Mouse (Mus musculus) CH12.LX (cell line): ENCODE measurements around the gene Gm4969. TPM values are rescaled to one million over a fixed set of nuclear protein-coding genes. Genes with fewer than 3 reads are reported as not detected.

Experiments used
- DNase-seq: peaks from one replicate; pipeline ENCODE4 v3.0.0-alpha.2; 2013; ENCODE audit errors: extremely low read depth
- H3K27ac ChIP-seq: 2 replicates; pipeline ENCODE4 v1.5.1; 2012; ENCODE audit warnings: low read depth, mild to moderate bottlenecking, control low read depth, moderate library complexity; ENCODE audit not compliant: insufficient read depth
- H3K27me3 ChIP-seq: replicated peaks from 2 replicates; pipeline ENCODE3; 2012; ENCODE audit warnings: inconsistent platforms
- H3K36me3 ChIP-seq, 2 experiments: replicated peaks in 1 of 2; 2 replicates each; pipeline versions ENCODE3 to v1.6.1; 2012; ENCODE audit warnings: inconsistent platforms in 1 of 2, low read length in 1 of 2, mild to moderate bottlenecking in 1 of 2, mixed read lengths in 1 of 2, moderate library complexity in 1 of 2; ENCODE audit not compliant: control insufficient read depth in 1 of 2, insufficient read depth in 1 of 2
- H3K4me1 ChIP-seq, 2 experiments: 2 replicates each; pipeline ENCODE4 v1.6.1; 2012; ENCODE audit warnings: inconsistent platforms in 1 of 2, moderate library complexity in 1 of 2; ENCODE audit not compliant: insufficient read depth in 2 of 2, control insufficient read depth in 1 of 2
- H3K4me2 ChIP-seq: 2 replicates; pipeline ENCODE4 v1.6.1; 2012; ENCODE audit warnings: low read depth, mild to moderate bottlenecking, control low read depth; ENCODE audit not compliant: poor library complexity, insufficient read depth, severe bottlenecking
- H3K4me3 ChIP-seq, 3 experiments: fragments of 150-350 bp in 1 of 3; sonication (generic) in 1 of 3; replicated peaks in 1 of 3; 2 replicates each; pipeline versions ENCODE3 to v1.5.1; 2011 to 2012; ENCODE audit warnings: low read depth in 2 of 3, low read length in 2 of 3, mild to moderate bottlenecking in 2 of 3, moderate library complexity in 2 of 3, control low read depth in 1 of 3, improper control_type of control experiment in 1 of 3, inconsistent platforms in 1 of 3, mixed read lengths in 1 of 3; ENCODE audit not compliant: poor library complexity in 1 of 3
- H3K79me2 ChIP-seq: replicated peaks from 2 replicates; pipeline ENCODE4 v1.6.1; 2012; ENCODE audit warnings: mild to moderate bottlenecking, moderate library complexity; ENCODE audit not compliant: control insufficient read depth, poor library complexity, insufficient read depth, severe bottlenecking; ENCODE audit errors: extremely low read depth
- H3K9ac ChIP-seq: 2 replicates; pipeline ENCODE4 v1.6.1; 2012; ENCODE audit warnings: low read depth, mild to moderate bottlenecking, control low read depth, moderate library complexity; ENCODE audit not compliant: insufficient read depth
- H3K9me3 ChIP-seq: replicated peaks from 2 replicates; pipeline ENCODE3; 2012; ENCODE audit warnings: low read length, inconsistent platforms, mixed read lengths
- BHLHE40 ChIP-seq: IDR thresholded peaks from 2 replicates; pipeline ENCODE4 v1.6.1; 2011; ENCODE audit warnings: mild to moderate bottlenecking, low read depth, low read length, improper control_type of control experiment
- EP300 ChIP-seq: IDR thresholded peaks from 2 replicates; pipeline ENCODE4 v1.6.1; 2011; ENCODE audit warnings: low read length, improper control_type of control experiment
- ETS1 ChIP-seq: conservative IDR thresholded peaks from 2 replicates; pipeline ENCODE4 v1.6.1; 2012; ENCODE audit warnings: low read depth, mild to moderate bottlenecking, inconsistent platforms, low read length, improper control_type of control experiment, moderate library complexity
- GABPA ChIP-seq: IDR thresholded peaks from 2 replicates; pipeline ENCODE4 v1.6.1; 2012; ENCODE audit warnings: low read depth, low read length, improper control_type of control experiment, inconsistent platforms; ENCODE audit not compliant: insufficient replicate concordance
- IRF4 ChIP-seq: IDR thresholded peaks from 2 replicates; pipeline ENCODE4 v1.6.1; 2014; ENCODE audit warnings: low read depth, mild to moderate bottlenecking, inconsistent platforms, low read length, improper control_type of control experiment
- KAT2A ChIP-seq: IDR thresholded peaks from 2 replicates; pipeline ENCODE4 v1.6.1; 2012; ENCODE audit warnings: low read length, improper control_type of control experiment, inconsistent platforms; ENCODE audit not compliant: insufficient replicate concordance
- MAX ChIP-seq: IDR thresholded peaks from 2 replicates; pipeline ENCODE4 v1.6.1; 2011; ENCODE audit warnings: low read length, improper control_type of control experiment
- MAZ ChIP-seq: IDR thresholded peaks from 2 replicates; pipeline ENCODE4 v1.6.1; 2012; ENCODE audit warnings: low read depth, mild to moderate bottlenecking, inconsistent platforms, low read length, improper control_type of control experiment, moderate library complexity
- MEF2A ChIP-seq: IDR thresholded peaks from 2 replicates; pipeline ENCODE4 v1.6.1; 2014; ENCODE audit warnings: low read depth, mild to moderate bottlenecking, inconsistent platforms, low read length, improper control_type of control experiment, borderline replicate concordance
- MXI1 ChIP-seq: IDR thresholded peaks from 2 replicates; pipeline ENCODE4 v1.6.1; 2011; ENCODE audit warnings: mild to moderate bottlenecking, low read depth, low read length, improper control_type of control experiment
- MYC ChIP-seq: IDR thresholded peaks from 2 replicates; pipeline ENCODE4 v1.6.1; 2011; ENCODE audit warnings: low read depth, mild to moderate bottlenecking, improper control_type of control experiment, low read length
- NRF1 ChIP-seq: IDR thresholded peaks from 2 replicates; pipeline ENCODE4 v1.6.1; 2014; ENCODE audit warnings: low read depth, mild to moderate bottlenecking, inconsistent platforms, low read length, improper control_type of control experiment, moderate library complexity
- PAX5 ChIP-seq: IDR thresholded peaks from 2 replicates; pipeline ENCODE4 v1.6.1; 2012; ENCODE audit warnings: low read length, inconsistent platforms, mixed read lengths
- POLR2A ChIP-seq: IDR thresholded peaks from 2 replicates; pipeline ENCODE4 v1.6.1; 2011; ENCODE audit warnings: low read depth, mild to moderate bottlenecking, improper control_type of control experiment, low read length
- POLR2AphosphoS2 ChIP-seq: IDR thresholded peaks from 2 replicates; pipeline ENCODE4 v1.6.1; 2011; ENCODE audit warnings: low read depth, low read length, improper control_type of control experiment
- RAD21 ChIP-seq: IDR thresholded peaks from 2 replicates; pipeline ENCODE4 v1.6.1; 2011; ENCODE audit warnings: low read depth, mild to moderate bottlenecking, low read length, improper control_type of control experiment, moderate library complexity
- SIN3A ChIP-seq: IDR thresholded peaks from 2 replicates; pipeline ENCODE4 v1.6.1; 2012; ENCODE audit warnings: low read length, improper control_type of control experiment, inconsistent platforms
- TBP ChIP-seq: conservative IDR thresholded peaks from 2 replicates; pipeline ENCODE4 v1.6.1; 2011; ENCODE audit warnings: low read depth, low read length, improper control_type of control experiment
- USF1 ChIP-seq: IDR thresholded peaks from 2 replicates; pipeline ENCODE4 v1.6.1; 2014; ENCODE audit warnings: low read depth, mild to moderate bottlenecking, inconsistent platforms, low read length, improper control_type of control experiment
- USF2 ChIP-seq: conservative IDR thresholded peaks from 2 replicates; pipeline ENCODE4 v1.6.1; 2011; ENCODE audit warnings: low read depth, low read length, improper control_type of control experiment
- ZC3H11A ChIP-seq: IDR thresholded peaks from 2 replicates; pipeline ENCODE4 v1.6.1; 2012; ENCODE audit warnings: low read depth, mild to moderate bottlenecking, inconsistent platforms, low read length, improper control_type of control experiment
- ZKSCAN1 ChIP-seq: IDR thresholded peaks from 2 replicates; pipeline ENCODE4 v1.6.1; 2012; ENCODE audit warnings: low read depth, inconsistent platforms, low read length, improper control_type of control experiment, borderline replicate concordance
- ZNF384 ChIP-seq: IDR thresholded peaks from 2 replicates; pipeline ENCODE4 v1.6.1; 2012; ENCODE audit warnings: low read depth, low read length, improper control_type of control experiment, inconsistent platforms
- dilution Hi-C: fragments of 300-500 bp; cut with MboI; formaldehyde crosslinking; loops from 2 replicates; pipeline ENCODE4 v1.14.3; 2020; ENCODE audit warnings: low sequenced_read_pairs; ENCODE audit not compliant: extremely low pct_unique_long_range_greater_than_20kb, extremely low pct_ligation_motif_present
- in situ Hi-C: fragments of 300-500 bp; cut with MboI; formaldehyde crosslinking; loops from 3 replicates; pipeline ENCODE4 v1.14.3; 2019; ENCODE audit warnings: low sequenced_read_pairs, low pct_ligation_motif_present, low pct_unique_long_range_greater_than_20kb, mixed read lengths
- polyA plus RNA-seq: library from polyadenylated mRNA; unstranded; fragments of >175 nt; gene quantifications from 2 replicates; pipeline ENCODE4 v1.2.1, GENCODE M21; 2012; ENCODE audit warnings: low read depth; ENCODE audit not compliant: insufficient read length
- total RNA-seq, 2 experiments: library from RNA; depleted of rRNA; stranded (reverse); fragments of 300-350 nt in 1 of 2; fragments of >200 nt in 1 of 2; gene quantifications; 2 replicates each; pipeline ENCODE4 v1.2.3; 2012 to 2014

The Gm4969 gene
- total and polyA plus RNA-seq, 3 experiments: not detected

GRCm38 (mm10) chr7:19104486-19104885, 13.7 kb downstream of the Gm4969 start:
- in situ Hi-C loops: no loop called here
- dilution Hi-C loops: no loop called here
- Histone ChIP-seq H3K79me2 (no peaks in the 10 kb centered on the region), H3K9me3 (no peaks in the 10 kb centered on the region), H3K9ac (no peak overlapping the region), H3K4me3 (no peak overlapping the region), H3K27me3 (peaks cover 89% of the 10 kb centered on the region), H3K36me3 (no peaks in the 10 kb centered on the region), H3K4me2 (no peak overlapping the region), H3K4me1 (peaks cover 4 to 11% of the 10 kb centered on the region in 2 experiments), H3K27ac (no peak overlapping the region)
- no peak for DNase-seq
- TF ChIP-seq MAX: peak; percentile 48; the same call in 1 of the 2 replicates
- TF ChIP-seq POLR2AphosphoS2: no peak
- peak; percentile 91 for TF ChIP-seq BHLHE40

GRCm38 (mm10) chr7:19103741-19104140, 14.4 kb downstream of the Gm4969 start:
- Histone ChIP-seq H3K9me3 (no peaks in the 10 kb centered on the region), H3K4me3 (no peak overlapping the region), H3K4me2 (no peak overlapping the region), H3K36me3 (no peaks in the 10 kb centered on the region), H3K79me2 (no peaks in the 10 kb centered on the region), H3K27ac (no peak overlapping the region), H3K27me3 (peaks cover 92% of the 10 kb centered on the region), H3K9ac (no peak overlapping the region), H3K4me1 (peaks cover 4 to 10% of the 10 kb centered on the region in 2 experiments)
- in situ Hi-C loops (no loop called here), dilution Hi-C loops (no loop called here)
- TF ChIP-seq MYC (no peak), PAX5 (no peak), ZNF384 (no peak), IRF4 (no peak)
- no peak for DNase-seq

- no peak overlapping the region for H3K9ac ChIP-seq
- DNase-seq: no peak
- no peak overlapping the region for H3K4me2 ChIP-seq
- no peak overlapping the region for H3K4me3 ChIP-seq
- TF ChIP-seq NRF1 (no peak), USF1 (no peak), MEF2A (no peak), PAX5 (no peak), BHLHE40 (no peak), SIN3A (no peak), USF2 (no peak), GABPA (no peak), ZKSCAN1 (no peak), TBP (no peak), MAZ (no peak), RAD21 (no peak), KAT2A (no peak), ETS1 (no peak), POLR2A (no peak), MXI1 (no peak), ZC3H11A (no peak), EP300 (no peak), IRF4 (no peak)
- peaks cover 5 to 21% of the 10 kb centered on the region in 2 experiments for H3K4me1 ChIP-seq
- H3K9me3 ChIP-seq: no peaks in the 10 kb centered on the region
- in situ Hi-C loops (no loop called here), dilution Hi-C loops (no loop called here)
- no peaks in the 10 kb centered on the region for H3K36me3 ChIP-seq
- H3K27ac ChIP-seq: no peak overlapping the region
- peaks cover 97% of the 10 kb centered on the region for H3K27me3 ChIP-seq
- no peaks in the 10 kb centered on the region for H3K79me2 ChIP-seq
Measured at GRCm38 (mm10) chr7:19100290-19100689, 17.9 kb downstream of the Gm4969 start.
